Mouse (Mus musculus) liver, postnatal 0 days (tissue): Measurements from ENCODE around the gene Mamstr. TPM values are rescaled to one million over a fixed set of nuclear protein-coding genes. Genes with fewer than 3 reads are reported as not detected.

ENCODE experiments used
- ATAC-seq: fragments of 200-750 bp; cut with Nextera tagmentation; 2 replicates; pipeline ENCODE4 v1.8.0; 2017; ENCODE audit warnings: mild to moderate bottlenecking, moderate library complexity
- DNase-seq: peaks from one replicate; pipeline ENCODE4 v3.0.0-alpha.2; 2016
- H3K27ac ChIP-seq: fragments of 300-500 bp; sonication (generic); 2 replicates; pipeline ENCODE4 v1.5.1; 2014; ENCODE audit warnings: antibody characterized with exemption, moderate library complexity, mild to moderate bottlenecking, low read depth
- H3K27me3 ChIP-seq: fragments of 300-500 bp; sonication (generic); 2 replicates; pipeline ENCODE4 v1.6.1; 2014; ENCODE audit warnings: low read length, control low read depth, mixed read lengths; ENCODE audit not compliant: insufficient read depth
- H3K36me3 ChIP-seq: fragments of 300-500 bp; sonication (generic); replicated peaks from 2 replicates; pipeline ENCODE4 v1.6.1; 2014; ENCODE audit warnings: mild to moderate bottlenecking, control low read depth, low read length, moderate library complexity, mixed read lengths; ENCODE audit not compliant: insufficient read depth
- H3K4me1 ChIP-seq: fragments of 300-500 bp; sonication (generic); 2 replicates; pipeline ENCODE4 v1.6.1; 2014; ENCODE audit warnings: antibody characterized with exemption, mild to moderate bottlenecking, control low read depth; ENCODE audit not compliant: insufficient read depth
- H3K4me2 ChIP-seq: fragments of 300-500 bp; sonication (generic); 2 replicates; pipeline ENCODE4 v1.6.1; 2014; ENCODE audit warnings: low read depth, mild to moderate bottlenecking, low read length, moderate library complexity, mixed read lengths
- H3K4me3 ChIP-seq: fragments of 300-500 bp; sonication (generic); 2 replicates; pipeline ENCODE4 v1.5.1; 2014; ENCODE audit warnings: low read depth, low read length
- H3K9ac ChIP-seq: fragments of 300-500 bp; sonication (generic); replicated peaks from 2 replicates; pipeline ENCODE4 v1.6.1; 2014; ENCODE audit warnings: mild to moderate bottlenecking, moderate library complexity
- H3K9me3 ChIP-seq: fragments of 300-500 bp; sonication (generic); 2 replicates; pipeline ENCODE4 v1.6.1; 2016; ENCODE audit warnings: mild to moderate bottlenecking, control low read depth, low read length, mixed read lengths
- CTCF ChIP-seq: sonication (generic); IDR thresholded peaks from 2 replicates; pipeline ENCODE4 v1.5.1; 2016; ENCODE audit warnings: antibody characterized with exemption, low read depth
- EP300 ChIP-seq: IDR thresholded peaks from 2 replicates; pipeline ENCODE4 v1.6.1; 2016; ENCODE audit warnings: antibody characterized with exemption, low read depth, mild to moderate bottlenecking
- WGBS: fragments of 180-500 bp; shearing (Covaris S2); extraction: QIAGEN DNeasy Blood & Tissue Kit; methylation state at CpG from one replicate; pipeline ENCODE4 v1.1.7; 2014; ENCODE audit not compliant: insufficient replicate concordance; 5-methylcytosine and 5-hydroxymethylcytosine counted together
- polyA plus RNA-seq: library from polyadenylated mRNA; unstranded; fragments of >200 nt; fragmentation: Nextera tagmentation; extraction: Ambion mirVana; gene quantifications from 2 replicates; pipeline ENCODE4 v1.2.1, GENCODE M21; 2015

Gene Mamstr
- polyA plus RNA-seq, 1 experiment from 2014 or later, result 0.31 TPM

DNA sequence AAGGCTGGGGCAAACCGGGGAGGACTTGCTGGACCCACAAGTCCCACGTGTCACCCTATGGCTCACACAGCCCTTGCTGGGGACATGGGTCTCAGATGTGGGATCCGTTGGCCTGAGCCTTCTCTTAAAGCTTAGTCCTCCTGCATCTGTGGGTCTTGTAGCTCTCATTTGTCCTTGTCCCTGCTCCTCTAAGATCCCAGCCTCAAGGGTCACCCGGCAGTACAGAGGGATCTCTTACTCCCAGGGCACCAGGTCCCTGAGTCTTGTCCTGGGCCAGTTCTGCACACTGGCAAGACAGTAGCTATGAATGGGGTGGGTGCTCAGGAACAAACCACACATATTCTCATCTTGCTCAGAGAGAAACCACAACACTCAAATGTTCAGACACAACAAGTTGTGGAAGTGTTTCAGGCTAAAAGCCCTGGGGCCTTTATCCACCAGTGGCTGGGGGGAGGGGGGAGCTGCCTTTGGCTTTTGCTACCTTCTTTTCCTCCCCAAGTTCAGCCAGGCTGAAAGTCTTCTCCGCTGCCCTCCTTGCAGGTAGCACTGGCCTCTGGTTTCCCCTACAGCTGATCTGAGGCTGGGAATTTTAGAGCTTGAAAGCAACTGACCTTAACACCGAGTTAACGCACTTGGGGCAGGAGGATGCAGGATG, 43.7 kb downstream of the Mamstr start, which contains the start of gene Ntn5:
TSS of gene Ntn5 (plus strand) at position 627 of the 655 bp plus-strand sequence.
- no peak for TF ChIP-seq CTCF
- TF ChIP-seq EP300, result no peak
- Histone ChIP-seq H3K27ac (no peak within 1 kb of the TSS), H3K36me3 (no peaks in the 10 kb centered on the region), H3K4me1 (peaks cover 16% of the 10 kb centered on the region), H3K9ac (no peak within 1 kb of the TSS), H3K4me3 (no peak within 1 kb of the TSS), H3K9me3 (no peaks in the 10 kb centered on the region), H3K4me2 (no peak within 1 kb of the TSS), H3K27me3 (no peaks in the 10 kb centered on the region)
- DNase-seq (no peak), ATAC-seq (no peak)
- 69% methylated on average over 7 of the region's 7 CpGs for WGBS

DNA sequence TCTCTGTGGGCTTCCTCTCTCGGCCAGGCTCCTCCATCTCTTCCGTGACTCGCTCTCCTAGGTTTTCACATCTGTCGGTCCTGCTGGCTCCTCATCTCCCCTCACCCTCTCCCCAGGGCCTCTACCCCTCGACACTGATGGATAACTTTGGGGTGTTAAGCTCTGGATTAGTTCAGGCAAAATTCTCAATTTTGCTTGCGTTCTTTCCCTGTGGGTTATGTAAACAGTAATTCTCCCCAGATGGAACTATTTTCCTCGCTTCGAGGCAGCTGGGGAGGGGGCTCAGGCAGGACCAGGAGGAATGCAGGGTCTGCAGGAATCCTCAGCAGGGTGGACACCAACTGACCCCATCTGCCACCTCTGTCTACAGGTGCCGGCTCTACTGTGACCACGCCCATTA, 46.0 kb downstream of the Mamstr start:
- no peak for TF ChIP-seq CTCF
- no peak for TF ChIP-seq EP300
- H3K36me3 ChIP-seq, result no peaks in the 10 kb centered on the region
- ATAC-seq (no peak), DNase-seq (no peak)
- no peak overlapping the region for H3K27ac ChIP-seq
- H3K27me3 ChIP-seq, result no peaks in the 10 kb centered on the region
- no peak overlapping the region for H3K4me3 ChIP-seq
- 63% methylated on average over 10 of the region's 10 CpGs for WGBS
- H3K9me3 ChIP-seq, result no peaks in the 10 kb centered on the region
- no peak overlapping the region for H3K9ac ChIP-seq
- peaks cover 13% of the 10 kb centered on the region for H3K4me1 ChIP-seq
- H3K4me2 ChIP-seq, result no peak overlapping the region

DNA sequence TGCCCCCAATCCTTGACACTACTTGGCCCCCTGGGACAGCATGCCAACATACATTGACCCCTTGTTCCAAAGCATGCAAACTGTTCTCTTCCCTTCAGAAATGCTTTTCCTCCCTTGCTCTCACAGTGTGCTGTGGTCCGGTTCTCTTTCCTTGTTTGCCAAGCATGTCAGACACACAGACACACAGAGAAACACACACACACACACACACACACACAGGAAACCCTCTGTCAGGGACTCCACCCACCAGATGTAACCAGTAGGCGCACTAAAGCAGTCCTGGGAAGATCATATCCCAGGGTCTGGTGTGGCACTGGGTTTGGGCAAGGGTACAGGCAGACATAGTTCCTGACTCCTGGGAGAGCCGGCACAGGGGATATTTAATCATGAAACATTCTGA, 47.1 kb downstream of the Mamstr start:
- DNase-seq (no peak), ATAC-seq (no peak)
- no peaks in the 10 kb centered on the region for H3K27me3 ChIP-seq
- no peaks in the 10 kb centered on the region for H3K36me3 ChIP-seq
- no peak overlapping the region for H3K9ac ChIP-seq
- no peak overlapping the region for H3K4me3 ChIP-seq
- no peak for TF ChIP-seq CTCF
- no peak for TF ChIP-seq EP300
- H3K4me1 ChIP-seq, result peaks cover 6% of the 10 kb centered on the region; the same call in 1 of the 2 replicates
- H3K9me3 ChIP-seq, result no peaks in the 10 kb centered on the region
- 56% methylated on average over 3 of the region's 3 CpGs for WGBS
- no peak overlapping the region for H3K4me2 ChIP-seq
- H3K27ac ChIP-seq, result no peak overlapping the region

- ATAC-seq (no peak), DNase-seq (no peak)
- WGBS, result 53% methylated on average over 6 of the region's 6 CpGs
- Histone ChIP-seq H3K4me1 (no peaks in the 10 kb centered on the region), H3K4me3 (no peak overlapping the region), H3K9ac (no peak overlapping the region), H3K36me3 (no peaks in the 10 kb centered on the region), H3K27me3 (no peaks in the 10 kb centered on the region), H3K9me3 (no peaks in the 10 kb centered on the region), H3K4me2 (no peak overlapping the region), H3K27ac (no peak overlapping the region)
- TF ChIP-seq EP300 (no peak), CTCF (no peak)
These were observed 49.3 kb downstream of the Mamstr start for GRCm38 (mm10) chr7:45689099-45689498.

GRCm38 (mm10) chr7:45689800-45690199, 50.0 kb downstream of the Mamstr start:
- H3K4me3 ChIP-seq, result no peak overlapping the region
- TF ChIP-seq EP300 (no peak), CTCF (no peak)
- WGBS, result 58% methylated on average over 11 of the region's 11 CpGs
- H3K4me2 ChIP-seq, result no peak overlapping the region
- H3K36me3 ChIP-seq, result no peaks in the 10 kb centered on the region
- no peaks in the 10 kb centered on the region for H3K27me3 ChIP-seq
- ATAC-seq (0 out of 2 replicates have a peak, but pooled peaks have one; percentile 20), DNase-seq (no peak)
- no peak overlapping the region for H3K9ac ChIP-seq
- no peaks in the 10 kb centered on the region for H3K9me3 ChIP-seq
- no peaks in the 10 kb centered on the region for H3K4me1 ChIP-seq
- H3K27ac ChIP-seq, result no peak overlapping the region

DNA sequence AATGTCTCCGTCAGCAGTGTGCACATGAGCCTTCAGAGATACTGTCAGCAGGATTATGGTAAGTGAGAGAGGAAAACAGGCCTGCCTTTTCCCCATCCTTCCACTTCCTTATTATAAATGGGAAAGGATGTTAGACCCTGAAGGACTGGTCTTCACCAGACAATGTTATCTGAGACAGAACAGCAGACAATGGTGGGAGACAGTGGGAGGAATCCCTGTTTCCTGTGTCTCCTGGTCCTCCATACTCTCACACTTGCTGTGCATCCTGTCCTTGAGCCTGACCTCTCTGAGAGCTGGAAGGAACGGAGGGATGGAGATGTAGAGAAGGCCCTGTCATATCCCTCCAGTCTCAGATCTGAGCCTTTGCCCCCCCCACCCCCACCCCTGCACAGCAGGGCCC, 52.6 kb downstream of the Mamstr start:
- ATAC-seq (peak; percentile 67), DNase-seq (no peak)
- Histone ChIP-seq H3K4me1 (no peaks in the 10 kb centered on the region), H3K4me3 (no peak overlapping the region), H3K27me3 (no peaks in the 10 kb centered on the region), H3K27ac (no peak overlapping the region), H3K36me3 (no peaks in the 10 kb centered on the region), H3K9ac (no peak overlapping the region), H3K9me3 (no peaks in the 10 kb centered on the region), H3K4me2 (no peak overlapping the region)
- WGBS, result 57% methylated on average over 2 of the region's 2 CpGs
- TF ChIP-seq EP300 (peak; percentile 12; the same call in 1 of the 2 replicates), CTCF (no peak)
